Mouse (Mus musculus): Measurements from ENCODE around the gene Kalrn.
"Not testable (repeated sequence)": the region's sequence is repeated elsewhere in the genome, so short reads cannot be mapped to it uniquely, and the experiment has no call there.

Gene Kalrn

DNA sequence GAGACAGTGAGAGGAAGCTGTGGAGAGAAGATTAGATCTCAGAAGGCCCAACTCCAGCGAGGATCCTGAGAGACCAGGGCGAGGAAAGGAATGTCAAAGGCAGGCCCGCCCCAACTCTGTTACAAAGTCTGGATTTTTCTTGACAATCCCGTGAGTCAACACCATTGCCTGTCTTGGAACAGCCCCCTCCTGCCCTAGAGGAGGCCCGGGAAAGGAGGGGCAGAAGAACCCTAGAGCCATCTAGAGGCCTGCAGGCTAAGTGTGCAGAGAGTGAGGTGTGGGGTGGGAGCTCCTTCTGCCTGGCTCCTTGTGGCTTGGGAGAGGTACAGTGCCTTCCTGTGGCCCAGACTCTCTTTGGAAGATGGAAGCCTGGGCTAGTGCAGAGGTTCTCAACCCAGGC, 460.8 kb downstream of the Kalrn start:
- DNase-seq (ENCODE audit: low spot score in 2 of 2): no peak

DNA sequence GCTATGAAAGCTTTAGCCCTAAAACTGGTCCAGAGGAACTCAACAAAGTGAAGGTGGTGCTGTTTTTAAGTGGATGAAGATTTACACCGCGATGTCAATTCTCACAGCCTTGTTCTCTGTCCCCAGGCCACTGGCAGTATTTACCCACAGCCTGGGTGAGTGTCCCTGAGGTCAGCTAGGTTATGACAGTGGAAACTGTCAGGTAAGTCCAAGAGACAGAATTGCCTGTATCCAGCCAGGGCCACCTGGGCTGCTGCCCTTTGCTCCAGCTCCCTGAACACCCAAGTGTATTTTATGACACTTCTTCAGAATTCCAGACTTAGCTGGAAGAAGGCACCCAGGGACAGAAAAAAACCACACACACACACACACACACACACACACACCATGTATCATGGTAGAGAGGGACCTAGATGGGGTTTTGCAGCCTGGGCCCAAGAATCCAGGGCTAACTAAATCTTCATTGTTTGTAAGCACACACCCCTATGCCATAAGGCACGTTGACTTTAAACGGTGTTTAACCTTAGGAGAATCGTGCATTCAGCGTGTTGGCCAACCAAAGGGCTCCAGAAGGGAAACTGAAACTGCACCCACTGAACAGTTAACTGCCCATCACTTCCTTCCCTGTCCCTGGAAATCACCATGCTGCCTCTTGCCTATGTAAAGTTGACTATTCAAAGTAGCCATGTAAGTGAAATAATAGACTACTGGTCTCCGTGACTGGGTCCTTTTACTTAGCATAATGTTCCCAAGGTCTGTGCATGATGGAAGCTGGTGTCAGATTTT, 462.3 kb downstream of the Kalrn start:
- no peak for DNase-seq (ENCODE audit: low spot score in 2 of 2)

DNA sequence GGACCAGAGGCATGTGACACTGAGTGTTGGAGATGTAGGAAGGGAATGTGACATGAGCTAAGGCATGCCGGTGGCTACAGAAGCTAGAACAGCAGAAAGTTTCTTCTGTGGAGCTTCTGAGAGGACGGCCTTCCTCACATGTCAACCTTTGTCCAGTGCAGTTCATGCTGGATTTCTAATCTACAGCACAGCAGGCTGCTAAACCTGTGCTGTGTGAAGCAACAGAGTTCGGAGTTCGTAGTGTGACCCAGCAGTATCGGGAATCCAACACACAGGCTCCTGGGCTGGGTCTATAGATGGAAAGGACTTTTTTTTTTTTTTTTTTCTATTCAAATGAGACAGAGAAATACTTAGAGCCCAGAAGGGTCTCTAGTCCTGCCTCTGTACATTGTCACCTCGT, 468.9 kb downstream of the Kalrn start:
- no peak for DNase-seq (ENCODE audit: low spot score in 2 of 2)

DNA sequence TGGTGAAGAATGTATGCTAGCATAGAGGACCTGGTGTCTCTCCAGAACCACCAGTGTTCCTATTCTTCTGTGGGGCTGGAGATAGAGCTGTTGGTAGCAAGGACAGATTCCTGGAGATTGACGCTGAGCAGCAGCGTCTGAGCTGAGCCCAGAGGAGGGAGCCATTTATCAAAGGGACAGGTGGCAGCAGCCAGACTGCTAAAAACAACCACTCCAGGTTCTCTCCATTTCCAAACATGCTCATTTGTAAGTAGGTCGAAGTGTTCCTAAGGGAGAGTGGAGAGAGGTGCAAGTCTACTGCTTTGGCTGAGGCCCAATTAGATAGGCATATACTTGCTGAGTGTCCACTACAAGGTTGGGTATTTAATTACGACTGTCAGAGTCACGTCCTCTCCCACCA, 470.6 kb downstream of the Kalrn start:
- DNase-seq (ENCODE audit: low spot score in 2 of 2): no peak

DNA sequence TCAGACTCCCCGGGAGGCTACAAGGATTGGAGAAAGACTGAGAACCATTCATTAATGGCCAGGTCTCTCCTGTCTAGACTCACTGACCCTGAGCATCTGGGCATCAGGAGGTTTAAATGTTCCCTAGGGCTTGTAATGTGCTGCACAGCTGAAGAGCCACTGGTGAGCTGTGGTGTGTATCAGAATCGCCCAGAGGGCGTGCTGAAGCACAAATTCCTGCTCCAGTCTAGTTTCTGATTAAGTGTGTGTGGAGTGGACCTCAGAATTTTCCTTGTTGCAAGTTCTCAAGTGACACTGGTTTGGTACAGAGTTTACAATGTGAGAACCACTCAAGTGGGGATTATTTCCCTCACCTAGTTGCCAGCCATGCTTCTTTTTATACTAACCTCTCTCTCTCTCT, 473.5 kb downstream of the Kalrn start:
- no peak for DNase-seq (ENCODE audit: low spot score in 2 of 2)

DNA sequence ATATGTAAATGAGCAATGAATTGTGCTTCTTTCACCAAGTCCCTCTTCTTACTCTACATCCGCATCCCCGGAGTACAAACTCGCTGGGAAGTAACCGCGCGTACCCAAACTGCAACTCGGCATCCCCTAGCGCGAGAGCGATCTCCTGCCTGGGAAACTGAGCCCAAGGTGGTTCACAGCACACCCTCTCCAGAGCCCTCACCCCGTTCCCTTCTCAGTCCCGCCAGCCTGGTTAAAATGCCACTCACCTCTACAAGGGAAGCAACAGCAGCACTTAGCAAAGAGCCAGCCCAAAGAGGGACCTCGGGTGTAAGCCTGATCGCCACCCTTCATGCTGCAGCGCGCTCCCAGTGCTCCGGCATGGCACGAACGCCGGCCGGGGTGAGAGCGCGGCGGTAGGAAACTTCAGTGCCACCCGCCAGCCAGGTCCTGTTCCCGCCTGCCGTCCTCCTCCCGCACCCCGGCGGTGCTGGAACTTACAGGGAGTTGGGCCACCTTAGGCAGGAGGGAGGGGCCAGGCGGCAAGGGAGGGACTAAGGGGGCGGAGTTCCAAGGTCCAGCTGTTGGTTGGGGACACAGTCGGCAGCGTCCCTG, 477.7 kb downstream of the Kalrn start:
- peak in 1 of 2 experiments; percentile 43 for DNase-seq (ENCODE audit: low spot score in 2 of 2)

DNA sequence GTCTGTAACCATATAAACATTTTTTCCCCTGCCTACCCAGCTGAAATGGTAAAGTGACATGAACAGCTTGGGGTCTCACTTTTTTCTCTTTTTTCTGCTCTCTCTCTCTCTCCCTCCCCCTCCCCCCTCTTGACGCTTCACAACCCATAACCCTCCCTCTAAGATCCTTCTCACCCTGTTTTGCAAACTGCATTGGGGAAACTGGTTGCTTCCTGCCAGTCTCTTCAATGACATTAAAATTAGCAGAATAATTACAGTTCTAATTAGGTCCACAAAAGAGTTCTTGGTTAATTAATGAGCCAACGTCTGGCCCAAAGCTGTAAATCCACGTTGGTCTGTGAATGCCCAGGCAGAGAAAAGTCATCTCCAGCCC, 478.3 kb downstream of the Kalrn start:
- no peak for DNase-seq (ENCODE audit: low spot score in 2 of 2)

DNA sequence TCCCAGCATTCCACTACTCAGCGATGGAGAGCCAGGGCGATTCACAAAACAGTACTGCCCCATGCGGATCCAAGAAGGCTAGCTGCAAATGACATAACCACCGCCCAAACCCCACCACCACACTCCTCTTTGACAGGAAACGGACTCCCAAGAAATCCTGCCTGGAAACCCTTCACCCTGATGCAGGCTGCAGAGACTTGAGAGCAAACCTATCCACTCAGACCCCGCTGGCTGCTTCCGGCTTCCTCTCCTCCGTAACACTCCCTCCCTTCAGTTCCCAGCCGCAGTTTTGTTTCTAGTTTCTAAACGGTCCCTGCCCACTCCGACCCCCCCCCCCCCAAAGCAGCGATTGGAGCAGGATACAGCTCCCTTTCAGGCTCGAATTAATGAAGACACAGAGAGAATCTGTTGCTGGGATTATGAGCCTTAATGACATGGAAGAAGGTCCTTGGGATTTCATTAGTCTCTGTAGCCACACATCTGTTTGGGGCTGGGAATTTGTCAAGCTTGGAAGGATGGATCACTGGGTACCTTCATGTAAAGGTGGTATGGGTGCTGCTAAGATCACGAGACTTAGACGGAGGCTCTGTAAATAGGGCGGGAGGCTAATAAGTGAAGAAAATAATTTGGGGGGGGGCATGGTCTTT, 478.8 kb downstream of the Kalrn start:
- peak in 1 of 2 experiments; percentile 52 for DNase-seq (ENCODE audit: low spot score in 2 of 2)

DNA sequence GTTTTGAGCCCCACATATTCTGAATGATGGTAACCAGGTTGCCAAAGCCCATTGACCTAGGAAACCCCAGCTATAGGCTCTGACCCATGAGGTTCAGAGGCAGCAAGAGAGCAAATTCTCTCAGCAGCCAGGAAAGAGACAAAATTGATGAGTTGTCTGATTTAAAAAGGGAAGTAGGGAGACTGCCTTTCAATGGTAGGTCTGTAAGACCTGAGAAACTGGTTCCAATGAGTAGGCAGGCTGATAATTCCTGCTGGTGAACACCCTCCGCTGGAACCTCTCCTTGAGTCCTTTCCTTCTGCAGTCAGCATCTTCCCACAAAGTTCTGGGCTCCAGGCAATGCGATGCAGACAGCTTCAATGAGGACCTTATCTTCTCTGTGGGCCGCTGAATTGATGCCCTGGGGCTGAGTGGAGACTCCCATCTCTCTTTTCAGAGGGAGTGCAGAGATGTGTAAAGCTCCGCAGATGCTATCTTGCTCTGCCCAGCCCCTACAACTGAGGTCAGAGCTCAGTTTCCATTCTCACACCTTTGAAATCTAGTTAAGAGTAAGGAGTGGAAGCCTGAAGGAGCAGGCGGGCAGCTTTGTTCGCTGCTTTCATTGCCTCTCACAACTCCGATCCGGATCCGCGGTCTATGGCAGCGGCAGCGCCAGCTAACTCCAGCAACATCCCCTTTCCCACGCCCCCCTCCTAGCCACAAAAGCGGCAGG, 479.4 kb downstream of the Kalrn start:
- no peak for DNase-seq (ENCODE audit: low spot score in 2 of 2)

DNA sequence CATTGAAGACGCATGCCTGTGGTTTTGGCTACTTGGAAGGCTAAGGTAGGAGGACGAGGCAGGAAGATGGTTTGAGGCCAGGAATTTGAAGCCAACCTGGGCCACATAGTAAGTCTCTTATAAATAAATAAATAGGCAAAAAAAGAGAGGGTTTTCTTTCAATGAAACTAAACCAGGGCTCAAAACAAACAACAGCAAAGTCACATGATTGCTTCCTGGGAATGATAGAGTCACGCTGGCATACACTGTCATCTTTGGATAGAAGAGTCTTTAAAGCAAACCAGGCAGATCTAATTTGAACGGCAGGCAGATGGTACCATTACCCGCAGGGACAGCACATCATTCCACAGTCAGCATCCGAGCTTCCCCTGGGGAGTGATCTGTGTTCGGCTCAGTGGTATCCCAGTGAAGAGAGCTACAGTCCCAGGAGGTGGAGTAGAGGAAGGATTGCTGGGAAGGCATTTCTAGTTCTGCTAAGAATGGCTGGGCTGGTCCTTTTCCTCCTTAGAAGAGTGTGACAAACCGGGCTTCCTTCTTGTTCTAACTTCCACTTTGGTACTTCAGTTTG, 483.7 kb downstream of the Kalrn start:
- no peak for DNase-seq (ENCODE audit: low spot score in 2 of 2)

DNA sequence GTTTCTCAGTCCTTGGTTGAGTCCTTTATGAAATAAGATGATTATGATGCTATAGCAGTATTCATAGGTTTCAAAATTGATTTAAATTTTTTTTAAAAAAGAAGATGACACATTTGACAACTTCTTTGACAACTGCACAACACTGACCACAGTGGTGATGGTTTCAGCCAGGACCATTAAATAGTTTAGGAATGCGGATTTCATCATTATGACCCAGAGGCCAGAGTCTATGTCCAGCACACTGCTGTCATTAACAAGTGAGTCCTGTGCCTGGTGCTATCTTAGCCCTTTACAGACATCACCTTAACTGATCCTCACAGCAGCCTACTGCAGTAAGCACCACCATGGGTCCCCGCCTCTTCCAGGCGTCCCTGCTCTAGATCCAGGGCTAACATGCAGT, 484.3 kb downstream of the Kalrn start:
- no peak for DNase-seq (ENCODE audit: low spot score in 2 of 2)

DNA sequence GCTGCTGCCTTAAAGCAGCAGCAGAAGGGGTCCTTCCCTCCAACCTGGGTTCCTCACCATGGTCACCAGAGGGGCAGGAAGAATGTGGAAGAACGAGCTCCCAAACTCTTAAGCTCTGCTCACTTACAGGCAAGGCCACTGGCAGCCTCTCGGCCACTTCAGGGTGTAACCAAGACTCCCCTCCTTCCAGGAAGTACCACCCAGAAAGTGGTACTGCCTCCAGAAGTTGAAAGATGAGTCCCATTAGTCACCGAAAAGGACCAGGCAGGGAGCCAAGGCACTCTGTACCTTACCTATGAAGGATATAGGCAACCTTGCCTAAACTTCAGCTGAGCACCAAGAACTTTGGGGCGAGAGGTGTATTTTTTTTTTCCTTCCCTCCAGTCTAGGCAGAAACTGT, 485.0 kb downstream of the Kalrn start:
- no peak for DNase-seq (ENCODE audit: low spot score in 2 of 2)

DNA sequence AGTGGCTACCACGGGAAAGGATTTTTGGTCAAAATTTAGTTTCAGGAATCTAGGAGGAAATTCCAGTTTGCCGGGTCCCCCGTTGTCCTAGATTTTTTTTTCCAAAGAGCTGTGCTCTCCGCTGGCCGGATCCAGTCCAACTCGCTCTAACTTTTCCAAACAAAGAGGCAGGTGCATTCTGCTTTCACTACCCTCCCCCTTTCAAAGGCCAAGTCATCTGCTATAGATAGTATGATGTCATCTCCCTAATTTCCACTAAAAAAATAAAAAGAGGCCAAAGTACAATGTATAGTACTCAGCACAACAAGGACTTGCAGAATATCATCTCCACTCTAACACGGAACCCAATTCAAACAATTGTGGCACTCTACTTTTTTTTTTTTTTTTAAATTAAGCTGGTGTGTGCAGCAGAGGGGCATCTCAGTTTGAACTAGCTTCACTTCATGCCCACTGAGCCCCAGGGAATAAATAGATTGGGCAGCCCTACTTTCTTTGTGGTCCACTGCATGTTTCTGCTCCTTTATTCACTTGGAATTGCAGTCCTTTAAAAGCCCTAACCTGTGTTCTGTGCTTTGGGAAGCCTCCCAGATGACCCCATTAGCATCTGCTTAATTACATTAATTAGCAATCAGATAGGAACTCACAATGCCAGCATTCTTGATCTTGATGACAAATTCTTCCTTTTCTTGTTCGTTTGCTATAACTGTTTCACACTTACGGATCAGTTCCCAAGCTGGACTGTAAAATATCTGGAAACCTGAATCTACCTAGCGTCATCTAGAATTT, 489.0 kb downstream of the Kalrn start:
- DNase-seq (ENCODE audit: low spot score in 2 of 2): no peak

DNA sequence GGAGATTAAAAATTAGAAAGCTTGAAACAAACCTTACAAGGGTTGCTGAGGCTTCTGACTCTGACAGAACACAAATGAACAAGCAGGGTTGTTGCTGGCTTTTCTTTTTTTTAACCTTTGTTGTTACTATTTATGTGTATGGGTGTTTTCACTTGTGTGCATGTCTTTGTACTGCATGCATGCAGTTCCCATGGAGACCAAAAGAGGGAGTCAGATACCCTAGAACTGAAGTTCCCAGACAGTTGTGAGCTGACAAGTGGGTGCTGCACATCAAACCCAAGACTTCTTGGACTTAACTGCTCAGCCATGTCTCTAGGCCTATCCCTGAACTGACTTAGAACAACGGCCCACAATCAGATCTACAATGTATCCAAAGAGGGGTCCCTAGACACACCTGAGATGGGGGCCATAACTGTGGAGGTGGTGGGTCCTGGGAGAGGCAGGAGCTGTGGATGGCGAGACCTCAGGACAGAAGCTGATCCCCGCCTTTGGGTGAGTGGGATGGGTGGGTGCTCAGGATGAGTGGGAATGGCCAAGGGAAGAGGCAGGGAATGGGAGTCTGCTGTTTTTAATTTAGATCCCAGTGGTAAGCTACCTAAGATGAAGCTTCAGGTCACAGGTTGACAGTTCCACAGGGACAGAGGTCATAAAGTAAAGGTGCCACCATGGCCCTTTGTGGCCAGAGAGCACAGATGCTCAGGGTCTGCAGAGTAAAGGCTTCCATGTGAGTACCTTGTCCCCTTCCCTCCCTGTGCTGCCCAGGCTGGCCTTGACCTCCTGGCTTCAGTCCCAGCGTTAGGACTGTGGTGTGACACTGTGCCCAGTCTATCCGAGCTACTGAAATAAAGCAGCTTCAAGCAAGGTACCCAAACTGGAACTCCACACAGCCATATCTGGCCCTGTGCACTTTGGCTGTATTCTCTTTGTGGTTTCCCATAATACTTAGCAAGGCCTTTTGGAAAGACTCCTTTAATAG, 490.6 kb downstream of the Kalrn start:
- no peak for DNase-seq (ENCODE audit: low spot score in 2 of 2)

DNA sequence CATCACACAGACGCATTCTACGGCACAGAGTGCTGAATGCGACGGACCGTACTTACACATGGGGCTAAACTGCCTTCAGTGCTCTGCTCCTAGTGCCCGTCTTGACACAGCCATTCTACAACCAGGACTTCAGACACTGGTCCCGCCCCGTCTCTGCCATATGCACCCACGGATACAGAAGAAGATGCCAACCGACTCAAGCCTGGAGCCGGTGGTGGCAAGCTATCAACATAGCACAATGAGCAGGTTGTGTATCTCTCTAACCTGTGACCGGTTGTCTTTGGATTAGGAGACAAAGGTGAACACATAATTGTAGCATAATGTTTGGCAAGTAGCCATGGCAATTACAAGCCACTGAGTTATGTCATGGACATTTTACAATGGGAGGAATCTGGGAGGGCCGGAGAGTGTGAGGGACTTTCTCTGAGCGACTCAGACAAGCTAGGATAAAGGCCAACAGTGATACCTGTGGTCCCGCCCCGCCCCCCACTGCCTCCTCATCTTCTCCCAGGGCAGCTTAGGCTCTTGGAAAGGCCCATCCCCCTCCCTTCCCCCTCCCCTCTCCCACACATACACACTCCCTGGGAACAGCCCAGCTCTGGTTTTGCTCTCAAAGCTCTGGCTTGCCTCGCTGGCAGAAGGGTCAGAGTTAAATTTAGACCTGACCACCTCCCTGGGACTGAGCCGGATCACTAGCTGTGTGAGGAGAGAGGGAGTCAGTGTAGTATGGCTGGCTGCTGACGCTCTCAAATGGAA, 491.5 kb downstream of the Kalrn start:
- DNase-seq (ENCODE audit: low spot score in 2 of 2): no peak

DNA sequence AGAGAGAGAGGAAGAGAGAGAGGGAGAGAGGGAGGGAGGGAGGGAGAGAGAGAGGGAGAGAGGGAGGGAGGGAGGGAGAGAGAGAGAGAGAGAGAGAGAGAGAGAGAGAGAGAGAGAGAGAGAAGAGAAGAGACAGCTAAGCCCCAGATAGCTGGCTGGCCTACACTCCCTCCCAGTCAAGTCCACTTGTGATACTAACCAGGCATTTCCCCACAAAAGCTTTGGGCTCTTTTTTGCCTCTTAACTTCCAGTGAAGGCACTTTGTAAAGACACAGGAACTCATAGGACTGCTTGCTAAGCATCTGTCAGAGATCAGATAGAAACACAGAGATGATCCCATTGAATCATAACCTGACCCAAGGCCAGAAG, 492.0 kb downstream of the Kalrn start:
- not testable (repeated sequence) for DNase-seq (ENCODE audit: low spot score in 2 of 2)

DNA sequence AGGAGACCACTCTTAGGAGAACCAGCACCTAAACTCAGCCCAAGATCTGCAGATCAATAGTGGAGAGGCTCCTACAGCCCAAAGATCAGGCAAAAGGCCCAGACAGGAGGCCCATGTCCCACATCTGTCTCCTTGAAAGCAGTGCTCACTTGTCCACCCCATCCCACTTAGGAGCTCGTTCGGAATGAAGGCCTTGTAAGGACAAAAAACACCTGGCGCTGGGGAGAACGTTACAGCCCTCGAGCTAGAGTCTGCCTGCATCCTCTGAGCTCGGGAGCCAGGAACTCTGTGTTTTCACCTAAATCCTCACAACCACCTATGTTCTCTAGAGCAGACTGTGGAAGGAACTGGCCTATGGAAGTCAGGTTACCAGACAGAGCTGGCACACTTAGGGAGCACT, 492.5 kb downstream of the Kalrn start:
- DNase-seq (ENCODE audit: low spot score in 2 of 2): no peak

DNA sequence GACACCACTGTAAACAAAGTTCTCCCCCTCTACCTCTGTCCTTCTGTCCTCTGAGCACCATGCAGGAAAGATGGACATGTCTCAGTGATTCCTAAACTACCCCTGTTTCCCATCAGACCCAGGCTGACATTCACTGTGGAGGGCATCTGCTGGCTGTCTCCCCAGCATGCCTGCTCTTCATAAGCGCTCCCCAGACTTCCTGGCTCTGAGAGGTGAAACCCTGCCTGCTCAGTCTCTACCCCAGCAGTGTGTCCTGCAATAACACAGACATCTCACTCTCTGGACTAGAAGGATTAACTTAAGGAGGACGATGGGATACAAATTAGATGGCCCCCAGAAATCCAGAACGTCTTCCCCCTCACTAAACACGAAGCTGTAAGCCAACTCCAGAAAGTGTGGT, 493.8 kb downstream of the Kalrn start:
- DNase-seq (ENCODE audit: low spot score in 2 of 2): no peak

DNA sequence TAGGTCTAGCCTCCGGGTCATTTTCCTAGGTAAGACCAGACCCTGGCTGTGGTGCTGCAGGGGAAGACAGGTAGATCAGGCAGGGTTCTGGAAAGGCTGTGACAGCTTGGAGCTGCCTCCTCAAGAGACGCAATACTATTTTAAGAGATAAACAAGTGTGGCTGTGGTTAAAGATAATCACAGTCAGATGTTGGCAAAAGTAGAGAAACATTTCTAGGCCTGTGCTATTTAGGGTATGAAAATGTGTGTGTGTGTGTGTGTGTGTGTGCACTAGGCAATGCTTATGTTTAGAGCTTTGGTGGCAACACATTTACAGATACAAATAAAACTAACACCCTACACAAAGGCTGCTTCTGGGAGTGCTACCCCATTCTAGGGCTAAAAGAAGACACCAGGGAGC, 494.6 kb downstream of the Kalrn start:
- DNase-seq (ENCODE audit: low spot score in 2 of 2): peak; percentile 36 to 65

DNA sequence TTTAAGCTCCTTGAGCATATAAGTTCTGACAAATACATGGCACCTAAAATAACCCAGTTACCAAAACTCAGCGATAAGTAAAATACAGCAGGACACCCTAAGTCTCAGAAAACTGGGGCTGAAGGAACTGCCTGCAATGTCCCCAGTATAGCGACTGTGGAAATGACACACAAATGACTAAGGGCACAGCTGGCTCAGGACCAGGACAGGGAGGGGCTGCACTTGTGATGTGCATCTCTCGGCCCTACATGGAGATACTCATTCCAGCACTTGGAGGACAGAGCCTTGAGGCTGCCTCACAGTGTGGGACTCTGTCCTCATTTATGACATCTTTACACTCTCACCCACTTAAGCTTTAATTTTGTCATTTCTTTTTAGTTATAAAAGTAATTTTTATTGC, 497.2 kb downstream of the Kalrn start:
- DNase-seq (ENCODE audit: low spot score in 2 of 2): peak in 1 of 2 experiments; percentile 31
